Mouse (Mus musculus) heart, adult 2 months (tissue): ENCODE data around the gene Plekhb1.

Source experiments
- EP300 ChIP-seq: fragments of 200-500 bp; IDR thresholded peaks from 2 replicates; pipeline ENCODE4 v1.6.1; 2011; ENCODE audit warnings: low read depth, low read length, control low read depth; ENCODE audit not compliant: insufficient read depth
- POLR2A ChIP-seq: fragments of 200-500 bp; IDR thresholded peaks from 2 replicates; pipeline ENCODE4 v1.6.1; 2011; ENCODE audit warnings: mild to moderate bottlenecking, low read depth, low read length, control low read depth; ENCODE audit not compliant: insufficient read depth

DNA sequence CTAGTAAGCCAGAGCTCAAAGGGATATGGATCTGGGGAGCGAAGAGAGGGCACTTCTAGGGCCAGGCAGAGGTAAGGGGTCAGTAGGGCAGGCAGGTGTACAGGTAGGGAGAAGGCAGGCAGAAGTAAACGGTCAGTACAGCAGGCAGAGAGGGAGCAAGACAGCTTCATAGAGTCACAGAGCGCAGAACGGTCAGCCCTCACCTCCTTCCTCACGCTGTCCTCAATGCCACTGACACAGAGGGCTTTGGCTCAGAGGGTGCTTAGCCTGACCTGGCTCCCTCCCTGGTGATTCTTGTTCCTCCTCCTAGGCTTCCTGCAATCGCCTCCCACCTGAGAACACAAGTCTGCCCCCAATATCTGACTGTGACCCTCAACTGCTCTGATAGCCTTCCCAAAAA, 11.8 kb downstream of the Plekhb1 start:
- TF ChIP-seq EP300 (no peak), POLR2A (no peak)
